In the genomic region with DNA sequence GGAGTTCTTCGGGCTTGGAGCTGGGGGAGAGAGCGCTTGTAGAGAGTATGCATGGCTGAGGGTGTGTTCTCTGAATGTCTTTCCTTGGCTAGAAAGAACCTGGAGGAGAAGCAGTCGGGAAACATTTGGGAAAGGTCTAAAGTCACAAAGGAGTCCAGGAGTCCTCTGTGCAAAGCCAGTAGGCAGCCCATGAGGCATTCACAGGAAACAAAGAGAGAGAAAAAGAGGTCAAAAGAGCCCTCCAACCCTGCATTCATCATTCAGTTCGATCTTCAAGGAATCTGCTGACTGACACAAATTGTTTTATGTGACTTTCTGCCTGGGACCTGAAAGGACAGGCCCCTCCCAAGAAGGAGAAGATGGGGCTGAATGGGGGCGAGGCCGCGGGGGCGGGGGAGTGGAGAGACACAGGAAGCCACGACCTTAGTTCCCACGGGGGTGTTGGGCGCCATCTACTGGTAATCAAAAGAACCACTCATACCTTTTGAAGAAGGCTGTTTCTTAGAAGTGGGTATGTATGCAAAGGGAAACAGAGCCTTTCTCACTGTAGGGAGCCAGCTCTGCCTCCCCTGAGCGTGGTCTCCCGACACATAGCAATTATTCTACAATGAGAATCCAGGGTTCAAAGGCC, we compare ENCODE assay signal across 9 mouse cellular contexts.
DNase-seq lines count a peak whose midpoint lies in the region; ATAC-seq and TF ChIP-seq lines count a peak whose summit lies in the region.
"Had no signal": no experiment of that assay in that cellular context is flagged by ENCODE, and none has a peak within 500 bp of the region (broad histone marks: within the 10 kb centered on the region; RNA-seq: fewer than 3 reads in every experiment).

No protein-coding gene starts in this region.

- DNase-seq in B cell, adult 2 months, result peak; percentile 86 to 89
- DNase-seq in adrenal gland, postnatal 10 days, result peak; percentile 65
- peak; percentile 83 for DNase-seq in embryonic facial prominence, embryonic 14.5 days (ENCODE audit: low spot score)
- peak; percentile 88 for DNase-seq in heart, embryonic 10.5 days (ENCODE audit: low spot score)
- no peak for DNase-seq in liver, embryonic 14.5 days (ENCODE audit: low read depth in 3 of 3, low spot score in 3 of 3)
- DNase-seq in testis, postnatal 10 days (ENCODE audit: low spot score), result peak; percentile 78

- H3K9ac ChIP-seq in embryonic facial prominence, embryonic 14.5 days (ENCODE audit: low read depth, low read length), result 0 out of 2 replicates have a peak overlapping the region, but pooled peaks have one; percentile 1
- no peak overlapping the region for H3K9ac ChIP-seq in kidney, embryonic 14.5 days (ENCODE audit: low read depth, low read length)
- no peak overlapping the region for H3K9ac ChIP-seq in liver, embryonic 14.5 days (replicated peaks)
- H3K9ac ChIP-seq in neural tube, embryonic 13.5 days, result no peak overlapping the region

- 0 out of 2 replicates have a peak overlapping the region, but pooled peaks have one; percentile 0 for H3K4me2 ChIP-seq in embryonic facial prominence, embryonic 14.5 days (ENCODE audit: low read depth, low read length)
- no peak overlapping the region; the same call in 1 of the 2 replicates for H3K4me2 ChIP-seq in kidney, embryonic 14.5 days (replicated peaks; ENCODE audit: low read depth, low read length)
- no peak overlapping the region for H3K4me2 ChIP-seq in liver, embryonic 14.5 days (ENCODE audit: low read depth)
- H3K4me2 ChIP-seq in neural tube, embryonic 13.5 days, result peak overlapping the region; percentile 40

- H3K9me3 ChIP-seq in embryonic facial prominence, embryonic 14.5 days (ENCODE audit: control insufficient read depth, low read length), result 0 out of 2 replicates have a peak, but pooled peaks cover 5% of the 10 kb centered on the region
- no peaks in the 10 kb centered on the region for H3K9me3 ChIP-seq in heart, embryonic 10.5 days
- H3K9me3 ChIP-seq in kidney, embryonic 14.5 days (ENCODE audit: control insufficient read depth, low read length), result no peaks in the 10 kb centered on the region
- H3K9me3 ChIP-seq in liver, embryonic 14.5 days (ENCODE audit: control insufficient read depth, low read length), result no peaks in the 10 kb centered on the region
- H3K9me3 ChIP-seq in neural tube, embryonic 13.5 days, result no peaks in the 10 kb centered on the region

- no peaks in the 10 kb centered on the region for H3K36me3 ChIP-seq in embryonic facial prominence, embryonic 14.5 days (ENCODE audit: control insufficient read depth, insufficient read depth, low read length)
- no peaks in the 10 kb centered on the region for H3K36me3 ChIP-seq in heart, embryonic 10.5 days
- H3K36me3 ChIP-seq in kidney, embryonic 14.5 days (ENCODE audit: control insufficient read depth, insufficient read depth, low read length), result no peaks in the 10 kb centered on the region
- H3K36me3 ChIP-seq in liver, embryonic 14.5 days (replicated peaks; ENCODE audit: control insufficient read depth, insufficient read depth, low read depth), result no peaks in the 10 kb centered on the region
- H3K36me3 ChIP-seq in neural tube, embryonic 13.5 days, result no peaks in the 10 kb centered on the region

- H3K27ac ChIP-seq in embryonic facial prominence, embryonic 14.5 days (replicated peaks; ENCODE audit: low read depth, low read length), result no peak overlapping the region
- H3K27ac ChIP-seq in heart, embryonic 10.5 days, result peak overlapping the region; percentile 79
- H3K27ac ChIP-seq in kidney, embryonic 14.5 days (ENCODE audit: low read depth, low read length), result no peak overlapping the region
- no peak overlapping the region for H3K27ac ChIP-seq in liver, embryonic 14.5 days
- H3K27ac ChIP-seq in neural tube, embryonic 13.5 days (replicated peaks), result no peak overlapping the region

- WGBS in embryonic facial prominence, embryonic 14.5 days, result 15% methylated on average over 13 of the region's 13 CpGs
- WGBS in heart, embryonic 10.5 days, result 19% methylated on average over 13 of the region's 13 CpGs
- WGBS in kidney, embryonic 14.5 days, result 13% methylated on average over 13 of the region's 13 CpGs
- 16% methylated on average over 13 of the region's 13 CpGs for WGBS in liver, embryonic 14.5 days (ENCODE audit: insufficient replicate concordance)
- WGBS in neural tube, embryonic 13.5 days, result 6% methylated on average over 13 of the region's 13 CpGs

- H3K4me1 ChIP-seq in embryonic facial prominence, embryonic 14.5 days (ENCODE audit: control insufficient read depth, insufficient read depth, low read length), result peaks cover 6% of the 10 kb centered on the region; the same call in 1 of the 2 replicates
- peaks cover 6% of the 10 kb centered on the region; the same call in 1 of the 2 replicates for H3K4me1 ChIP-seq in heart, embryonic 10.5 days
- no peaks in the 10 kb centered on the region for H3K4me1 ChIP-seq in kidney, embryonic 14.5 days (ENCODE audit: control insufficient read depth, insufficient read depth, low read length)
- no peaks in the 10 kb centered on the region for H3K4me1 ChIP-seq in liver, embryonic 14.5 days (replicated peaks; ENCODE audit: control insufficient read depth in 2 of 2, insufficient read depth in 2 of 2, low read length in 1 of 2)
- peaks cover 21% of the 10 kb centered on the region for H3K4me1 ChIP-seq in neural tube, embryonic 13.5 days (replicated peaks)

- peak; percentile 67 for TF ChIP-seq CTCF in liver, embryonic 14.5 days (IDR thresholded peaks at IDR 0.05; ENCODE audit: low read depth)

- H3K27me3 ChIP-seq in embryonic facial prominence, embryonic 14.5 days (replicated peaks; ENCODE audit: control insufficient read depth, insufficient read depth, low read length), result no peaks in the 10 kb centered on the region
- H3K27me3 ChIP-seq in heart, embryonic 10.5 days (ENCODE audit: insufficient read depth, poor library complexity, severe bottlenecking), result no peaks in the 10 kb centered on the region
- no peaks in the 10 kb centered on the region for H3K27me3 ChIP-seq in kidney, embryonic 14.5 days (ENCODE audit: control insufficient read depth, insufficient read depth, low read length)
- no peaks in the 10 kb centered on the region for H3K27me3 ChIP-seq in liver, embryonic 14.5 days (ENCODE audit: control insufficient read depth, insufficient read depth, low read length)
- no peaks in the 10 kb centered on the region for H3K27me3 ChIP-seq in neural tube, embryonic 13.5 days

- no peak overlapping the region for H3K4me3 ChIP-seq in embryonic facial prominence, embryonic 14.5 days (ENCODE audit: low read depth, low read length)
- H3K4me3 ChIP-seq in heart, embryonic 10.5 days, result peak overlapping the region; percentile 29; the same call in 1 of the 2 replicates
- no peak overlapping the region for H3K4me3 ChIP-seq in kidney, embryonic 14.5 days (ENCODE audit: low read length)
- H3K4me3 ChIP-seq in liver, embryonic 14.5 days (ENCODE audit: insufficient read depth in 1 of 2, low read depth in 2 of 2, low read length in 2 of 2), result no peak overlapping the region
- H3K4me3 ChIP-seq in neural tube, embryonic 13.5 days, result peak overlapping the region; percentile 9
- H3K4me3 ChIP-seq: erythroblast, embryonic 14.5 days had no signal

- peak; percentile 75 for ATAC-seq in embryonic facial prominence, embryonic 14.5 days (ENCODE audit: low read depth)
- peak; percentile 74 for ATAC-seq in kidney, embryonic 14.5 days (ENCODE audit: low FRiP score, low TSS enrichment)
- no peak for ATAC-seq in liver, embryonic 14.5 days (ENCODE audit: insufficient read depth)
- peak; percentile 74; the same call in 1 of the 2 replicates for ATAC-seq in neural tube, embryonic 13.5 days (ENCODE audit: low read depth)

- no peak for TF ChIP-seq EP300 in liver, embryonic 14.5 days (IDR thresholded peaks at IDR 0.05; ENCODE audit: low read depth)

Comparison
In these comparisons a context has a peak if more than half of its experiments do, and no peak if none do; other contexts are left out.
1. DNase-seq: peak in B cell, adult 2 months (2 of 2), adrenal gland, postnatal 10 days (single experiment), embryonic facial prominence, embryonic 14.5 days (single experiment), heart, embryonic 10.5 days (single experiment) and testis, postnatal 10 days (single experiment); none in liver, embryonic 14.5 days (0 of 3).
2. H3K4me2 ChIP-seq: peak in embryonic facial prominence, embryonic 14.5 days (single experiment) and neural tube, embryonic 13.5 days (single experiment); none in kidney, embryonic 14.5 days (single experiment) and liver, embryonic 14.5 days (single experiment).
3. H3K4me3 ChIP-seq: peak in heart, embryonic 10.5 days (single experiment) and neural tube, embryonic 13.5 days (single experiment); none in embryonic facial prominence, embryonic 14.5 days (single experiment), kidney, embryonic 14.5 days (single experiment) and liver, embryonic 14.5 days (0 of 2).